ENCODE assay signal across 16 mouse cellular contexts in genomic region chr2:160725877-160726864, GRCm38 (mm10). TPM values are rescaled to one million over a fixed set of nuclear protein-coding genes. Genes with fewer than 3 reads are reported as not detected.
DNase-seq lines count a peak whose midpoint lies in the region; ATAC-seq and TF ChIP-seq lines count a peak whose summit lies in the region.
"Had no signal": no experiment of that assay in that cellular context is flagged by ENCODE, and none has a peak within 500 bp of the region (broad histone marks: within the 10 kb centered on the region; RNA-seq: fewer than 3 reads in every experiment).

No protein-coding gene starts in this region.

- intact Hi-C loops in left cerebral cortex, adult 2 months (cut with DNase I), result no loop called here
- intact Hi-C loops in left cerebral cortex, postnatal 10 days (cut with DNase I), result no loop called here

- H3K27ac ChIP-seq in heart, embryonic 11.5 days (ENCODE audit: low read depth, low read length), result no peak overlapping the region
- no peak overlapping the region for H3K27ac ChIP-seq in left cerebral cortex, adult 2 months
- H3K27ac ChIP-seq in midbrain, postnatal 0 days (ENCODE audit: low read depth, low read length), result no peak overlapping the region
- no peak overlapping the region for H3K27ac ChIP-seq in midbrain, embryonic 10.5 days (replicated peaks)
- H3K27ac ChIP-seq: embryonic facial prominence, embryonic 13.5 days; heart, embryonic 13.5 days; limb, embryonic 13.5 days had no signal

- no peak overlapping the region for H3K4me3 ChIP-seq in heart, embryonic 11.5 days (ENCODE audit: low read depth, low read length)
- H3K4me3 ChIP-seq in left cerebral cortex, adult 2 months, result no peak overlapping the region
- no peak overlapping the region for H3K4me3 ChIP-seq in midbrain, postnatal 0 days (ENCODE audit: low read depth, low read length)
- no peak overlapping the region for H3K4me3 ChIP-seq in midbrain, embryonic 10.5 days
- H3K4me3 ChIP-seq: embryonic facial prominence, embryonic 13.5 days; heart, embryonic 13.5 days; limb, embryonic 13.5 days had no signal

- DNase-seq in heart, adult 11 months, result peak; percentile 78
- no peak for DNase-seq in left cerebral cortex, adult 2 months (ENCODE audit: extremely low spot score in 1 of 2, low spot score in 2 of 2)
- DNase-seq in left cerebral cortex, postnatal 10 days (ENCODE audit: extremely low spot score in 1 of 2, low spot score in 2 of 2), result no peak
- DNase-seq in midbrain, postnatal 0 days (ENCODE audit: low spot score), result no peak
- no peak for DNase-seq in midbrain, embryonic 10.5 days (ENCODE audit: low spot score)
- DNase-seq in urinary bladder, postnatal 36 days (ENCODE audit: low spot score in 2 of 2), result no peak
- DNase-seq: cerebellum, adult 8-10 months; heart, postnatal 4 days; kidney, postnatal 10 days; right cerebral cortex, postnatal 4 days; thymus, postnatal 4 days had no signal

- no peaks in the 10 kb centered on the region for H3K27me3 ChIP-seq in heart, embryonic 11.5 days (ENCODE audit: control insufficient read depth, insufficient read depth, low read length)
- no peaks in the 10 kb centered on the region for H3K27me3 ChIP-seq in midbrain, postnatal 0 days (ENCODE audit: insufficient read depth, low read length)
- H3K27me3 ChIP-seq in midbrain, embryonic 10.5 days (ENCODE audit: low read depth, poor library complexity, severe bottlenecking), result peaks cover 6% of the 10 kb centered on the region; the same call in 1 of the 2 replicates
- H3K27me3 ChIP-seq: embryonic facial prominence, embryonic 13.5 days; limb, embryonic 13.5 days had no signal

- no peak overlapping the region for H3K9ac ChIP-seq in heart, embryonic 11.5 days (ENCODE audit: low read depth, low read length)
- H3K9ac ChIP-seq in midbrain, postnatal 0 days (replicated peaks; ENCODE audit: low read length, poor library complexity, severe bottlenecking), result no peak overlapping the region
- H3K9ac ChIP-seq: embryonic facial prominence, embryonic 13.5 days; heart, embryonic 13.5 days; limb, embryonic 13.5 days had no signal

- no peak for ATAC-seq in heart, embryonic 11.5 days (replicated peaks; ENCODE audit: insufficient number of reproducible peaks, low FRiP score, low TSS enrichment)
- no peak for ATAC-seq in midbrain, postnatal 0 days (ENCODE audit: low FRiP score)
- ATAC-seq: inflammation-experienced regulatory T-cells, adult 6 months had no signal

- 82% methylated on average over 6 of the region's 6 CpGs for WGBS in heart, embryonic 11.5 days (ENCODE audit: insufficient replicate concordance)
- 88% methylated on average over 6 of the region's 6 CpGs for WGBS in midbrain, postnatal 0 days
- 89% methylated on average over 6 of the region's 6 CpGs for WGBS in midbrain, embryonic 10.5 days

- no peaks in the 10 kb centered on the region for H3K9me3 ChIP-seq in heart, embryonic 11.5 days (replicated peaks; ENCODE audit: control insufficient read depth, low read length)
- no peaks in the 10 kb centered on the region for H3K9me3 ChIP-seq in midbrain, postnatal 0 days (ENCODE audit: low read length)
- no peaks in the 10 kb centered on the region for H3K9me3 ChIP-seq in midbrain, embryonic 10.5 days (replicated peaks)
- H3K9me3 ChIP-seq: embryonic facial prominence, embryonic 13.5 days; heart, embryonic 13.5 days; limb, embryonic 13.5 days had no signal

- TF ChIP-seq CTCF in left cerebral cortex, adult 2 months (IDR thresholded peaks at IDR 0.05), result peak; percentile 14
- TF ChIP-seq CTCF in midbrain, postnatal 0 days (IDR thresholded peaks at IDR 0.05), result peak; percentile 44

- H3K4me1 ChIP-seq in heart, embryonic 11.5 days (ENCODE audit: control insufficient read depth, insufficient read depth, low read length), result peaks cover 7% of the 10 kb centered on the region
- H3K4me1 ChIP-seq in midbrain, postnatal 0 days (ENCODE audit: insufficient read depth, low read length), result peaks cover 5% of the 10 kb centered on the region; the same call in 1 of the 2 replicates
- H3K4me1 ChIP-seq in midbrain, embryonic 10.5 days, result peaks cover 14% of the 10 kb centered on the region

- no peak overlapping the region for H3K4me2 ChIP-seq in heart, embryonic 11.5 days
- H3K4me2 ChIP-seq in midbrain, postnatal 0 days (ENCODE audit: low read depth, low read length, poor library complexity, severe bottlenecking), result no peak overlapping the region
- H3K4me2 ChIP-seq: embryonic facial prominence, embryonic 13.5 days; heart, embryonic 13.5 days; limb, embryonic 13.5 days had no signal

- peaks cover 12% of the 10 kb centered on the region; the same call in 1 of the 2 replicates for H3K36me3 ChIP-seq in heart, embryonic 11.5 days (ENCODE audit: control insufficient read depth, insufficient read depth, low read length)
- H3K36me3 ChIP-seq in midbrain, postnatal 0 days (ENCODE audit: insufficient read depth, low read length), result peaks cover 8% of the 10 kb centered on the region
- peaks cover 54% of the 10 kb centered on the region for H3K36me3 ChIP-seq in midbrain, embryonic 10.5 days

RNA-seq across cellular contexts. Expression of gene Plcg1, which starts 4.9 kb away (rescaled TPM):
- 31.0 and 33.9 TPM in 2 replicates for polyA plus RNA-seq in heart, embryonic 11.5 days (2014; fragmentation: Nextera tagmentation; extraction: Ambion mirVana)
- 100 to 1,000 TPM; 117 to 123 TPM for total RNA-seq in left cerebral cortex, adult 2 months (2021)
- total RNA-seq in left cerebral cortex, postnatal 10 days (2021), result 100 to 1,000 TPM; 123 to 130 TPM
- 88.7 and 134 TPM in 2 replicates for total RNA-seq in midbrain, postnatal 0 days (2014; rRNA removed)
- 38.0 and 45.2 TPM in 2 replicates for polyA plus RNA-seq in midbrain, postnatal 0 days (2015; fragmentation: Nextera tagmentation; extraction: Ambion mirVana)
- 57.4 and 68.9 TPM in 2 replicates for polyA plus RNA-seq in midbrain, embryonic 10.5 days (2016; fragmentation: Nextera tagmentation; extraction: Ambion mirVana)
